Mouse (Mus musculus): Measurements from ENCODE around the gene Gm7694. TPM values are rescaled to one million over a fixed set of nuclear protein-coding genes. Genes with fewer than 3 reads are reported as not detected.

Gene Gm7694
- polyA plus RNA-seq (2015; fragmentation: Nextera tagmentation; extraction: Ambion mirVana) = 4.0 and 4.6 TPM in 2 replicates

DNA sequence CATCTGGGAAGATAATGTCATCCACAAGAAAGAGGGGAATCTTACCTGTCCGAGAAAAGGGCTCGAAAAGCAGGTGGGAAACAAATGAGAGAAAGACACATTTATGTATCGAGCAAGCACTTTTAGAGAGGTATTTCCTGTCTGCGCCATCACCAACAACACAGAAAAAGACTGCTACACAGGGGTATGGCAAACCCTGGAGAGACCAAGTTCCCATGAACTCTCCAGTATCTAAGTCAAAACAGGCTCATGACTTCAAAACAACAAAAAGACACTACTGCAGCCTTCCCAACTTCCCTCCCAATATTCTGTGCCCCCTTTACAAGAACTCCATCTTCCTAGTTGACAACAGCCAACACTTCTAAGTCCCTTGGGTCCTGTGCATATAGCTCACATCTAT is at the start of gene Gm7694:
Gm7694 (minus strand) TSS at position 101 of the 400 bp plus-strand sequence.
- whole genome bisulfite sequencing = 95% methylated on average over 4 of the region's 4 CpGs
- H3K9me3 ChIP-seq (replicated peaks; ENCODE audit: control insufficient read depth, low read length) = no peaks in the 10 kb centered on the region
- no peak within 1 kb of the TSS for H3K4me3 ChIP-seq (ENCODE audit: low read length)
- H3K4me1 ChIP-seq (ENCODE audit: control insufficient read depth, insufficient read depth, low read length) = no peaks in the 10 kb centered on the region
- no peak for ATAC-seq (replicated peaks; ENCODE audit: extremely low read depth, insufficient read depth, low FRiP score)
- H3K36me3 ChIP-seq (ENCODE audit: control insufficient read depth, insufficient read depth) = peaks cover 3% of the 10 kb centered on the region; the same call in 1 of the 2 replicates
- no peaks in the 10 kb centered on the region for H3K27me3 ChIP-seq (ENCODE audit: control insufficient read depth, insufficient read depth, low read length)
- H3K27ac ChIP-seq (ENCODE audit: low read length) = no peak within 1 kb of the TSS
- no peak within 1 kb of the TSS for H3K4me2 ChIP-seq (ENCODE audit: low read depth, low read length)
- H3K9ac ChIP-seq (ENCODE audit: low read length) = no peak within 1 kb of the TSS

DNA sequence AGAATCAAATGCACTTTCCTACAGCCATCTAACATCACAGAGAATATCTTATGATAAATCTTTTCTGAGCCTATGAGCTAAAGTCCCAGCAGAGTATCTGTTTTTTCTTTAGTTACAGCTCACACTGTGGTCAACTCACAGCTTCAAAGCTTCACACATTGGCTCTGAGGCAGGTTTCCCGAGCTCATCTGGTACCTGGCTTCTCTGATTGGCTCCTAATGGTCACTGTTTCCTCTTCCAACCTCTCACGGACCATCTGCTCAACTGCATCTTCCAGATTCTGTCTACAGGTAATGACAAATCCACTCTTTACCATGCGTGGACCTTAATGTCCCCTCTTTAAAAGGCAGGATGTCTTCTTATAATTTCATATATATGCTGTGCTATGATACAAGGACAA is 47.2 kb upstream of the Gm7694 start:
- no peak overlapping the region for H3K4me2 ChIP-seq (ENCODE audit: low read depth, low read length)
- no peak overlapping the region for H3K9ac ChIP-seq (ENCODE audit: low read length)

DNA sequence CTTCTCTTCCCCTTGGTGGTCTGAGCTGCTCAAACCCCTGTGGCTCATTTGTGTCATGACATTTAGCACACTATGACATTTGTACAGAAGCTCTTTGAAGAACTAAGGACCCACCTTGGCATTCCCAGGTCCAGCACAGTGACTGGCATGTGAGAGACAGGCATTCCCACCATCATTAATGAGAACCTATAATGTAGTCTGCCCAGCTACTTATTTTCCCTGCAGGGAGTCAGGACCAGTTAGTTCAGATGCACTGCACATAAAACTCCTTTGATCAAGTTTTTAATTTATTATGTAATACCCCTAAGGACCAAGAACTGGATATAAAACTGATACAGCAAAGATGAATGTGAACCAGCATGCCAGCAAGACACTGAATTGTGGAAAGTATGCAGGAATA is 44.9 kb upstream of the Gm7694 start:
- no peak overlapping the region for H3K9ac ChIP-seq (ENCODE audit: low read length)
- no peak overlapping the region for H3K4me2 ChIP-seq (ENCODE audit: low read depth, low read length)
- H3K27ac ChIP-seq (ENCODE audit: low read length) = no peak overlapping the region
- H3K4me1 ChIP-seq (ENCODE audit: control insufficient read depth, insufficient read depth, low read length) = no peaks in the 10 kb centered on the region
- H3K4me3 ChIP-seq (ENCODE audit: low read length) = no peak overlapping the region
- no peaks in the 10 kb centered on the region for H3K36me3 ChIP-seq (ENCODE audit: control insufficient read depth, insufficient read depth)
- no peaks in the 10 kb centered on the region for H3K27me3 ChIP-seq (ENCODE audit: control insufficient read depth, insufficient read depth, low read length)
- ATAC-seq (replicated peaks; ENCODE audit: extremely low read depth, insufficient read depth, low FRiP score) = no peak
- no peaks in the 10 kb centered on the region for H3K9me3 ChIP-seq (replicated peaks; ENCODE audit: control insufficient read depth, low read length)

More for the DNA sequence above, 47.2 kb upstream of the Gm7694 start:
- H3K4me1 ChIP-seq (ENCODE audit: control insufficient read depth, insufficient read depth, low read length) = no peaks in the 10 kb centered on the region
- whole genome bisulfite sequencing = 64% methylated on average over 3 of the region's 3 CpGs
- H3K9me3 ChIP-seq (replicated peaks; ENCODE audit: control insufficient read depth, low read length) = no peaks in the 10 kb centered on the region
- H3K27me3 ChIP-seq (ENCODE audit: control insufficient read depth, insufficient read depth, low read length) = no peaks in the 10 kb centered on the region
- H3K36me3 ChIP-seq (ENCODE audit: control insufficient read depth, insufficient read depth) = no peaks in the 10 kb centered on the region
- H3K4me3 ChIP-seq (ENCODE audit: low read length) = no peak overlapping the region
- no peak overlapping the region for H3K27ac ChIP-seq (ENCODE audit: low read length)
- no peak for ATAC-seq (replicated peaks; ENCODE audit: extremely low read depth, insufficient read depth, low FRiP score)

DNA sequence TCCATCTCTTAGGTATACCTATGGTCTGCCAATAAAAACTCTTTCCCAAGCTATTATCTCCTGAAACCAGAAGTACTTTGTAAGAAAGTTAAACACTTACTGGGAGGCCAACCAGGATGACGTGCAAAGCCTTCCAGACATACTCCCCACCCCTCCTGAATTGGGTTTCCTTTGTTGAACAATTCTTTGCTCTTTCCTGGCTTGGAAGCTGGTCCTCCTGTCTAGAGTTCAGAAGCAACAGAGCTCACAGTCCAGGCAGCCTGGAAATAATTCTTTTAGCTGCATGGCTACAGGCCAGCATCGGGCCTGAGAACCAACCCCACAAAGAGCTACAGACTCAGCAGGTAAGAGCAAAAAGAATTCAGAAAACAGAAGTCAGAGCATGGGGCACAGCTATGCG is 40.1 kb upstream of the Gm7694 start:
- H3K4me1 ChIP-seq (ENCODE audit: control insufficient read depth, insufficient read depth, low read length) = no peaks in the 10 kb centered on the region; the same call in 1 of the 2 replicates
- H3K27ac ChIP-seq (ENCODE audit: low read length) = 0 out of 2 replicates have a peak overlapping the region, but pooled peaks have one; percentile 2
- H3K4me3 ChIP-seq (ENCODE audit: low read length) = no peak overlapping the region
- H3K9me3 ChIP-seq (replicated peaks; ENCODE audit: control insufficient read depth, low read length) = no peaks in the 10 kb centered on the region
- 64% methylated on average over 3 of the region's 3 CpGs for WGBS
- no peaks in the 10 kb centered on the region for H3K27me3 ChIP-seq (ENCODE audit: control insufficient read depth, insufficient read depth, low read length)
- H3K4me2 ChIP-seq (ENCODE audit: low read depth, low read length) = no peak overlapping the region
- H3K36me3 ChIP-seq (ENCODE audit: control insufficient read depth, insufficient read depth) = no peaks in the 10 kb centered on the region
- H3K9ac ChIP-seq (ENCODE audit: low read length) = no peak overlapping the region
- ATAC-seq (replicated peaks; ENCODE audit: extremely low read depth, insufficient read depth, low FRiP score) = peak; percentile 45; the same call in 1 of the 2 replicates

DNA sequence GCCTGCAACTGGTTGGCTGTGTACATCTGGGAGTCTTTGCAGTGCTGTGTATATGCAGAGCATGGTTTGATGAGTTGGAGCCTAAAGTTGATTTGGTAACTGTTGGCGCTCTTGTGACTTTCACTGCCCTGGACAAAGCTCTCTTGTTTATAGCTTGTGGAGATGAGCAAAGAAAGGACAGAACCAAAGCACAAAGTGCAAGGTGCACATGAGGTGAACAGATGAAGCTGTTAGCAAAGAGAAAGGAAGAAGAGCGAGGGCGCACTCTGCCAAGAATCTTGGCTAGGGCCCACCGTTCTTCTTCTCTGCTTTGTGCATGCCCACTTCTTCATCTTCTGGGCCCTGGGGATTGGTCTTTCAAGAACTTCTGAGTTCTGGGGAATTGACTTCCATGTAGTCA is 37.8 kb upstream of the Gm7694 start:
- no peak for ATAC-seq (replicated peaks; ENCODE audit: extremely low read depth, insufficient read depth, low FRiP score)
- Histone ChIP-seq H3K4me2 (ENCODE audit: low read depth, low read length) (no peak overlapping the region), H3K4me3 (ENCODE audit: low read length) (no peak overlapping the region), H3K9ac (ENCODE audit: low read length) (no peak overlapping the region), H3K27me3 (ENCODE audit: control insufficient read depth, insufficient read depth, low read length) (no peaks in the 10 kb centered on the region), H3K27ac (ENCODE audit: low read length) (no peak overlapping the region), H3K36me3 (ENCODE audit: control insufficient read depth, insufficient read depth) (no peaks in the 10 kb centered on the region), H3K9me3 (replicated peaks; ENCODE audit: control insufficient read depth, low read length) (no peaks in the 10 kb centered on the region), H3K4me1 (ENCODE audit: control insufficient read depth, insufficient read depth, low read length) (no peaks in the 10 kb centered on the region; the same call in 1 of the 2 replicates)
- 95% methylated on average over 4 of the region's 4 CpGs for WGBS

DNA sequence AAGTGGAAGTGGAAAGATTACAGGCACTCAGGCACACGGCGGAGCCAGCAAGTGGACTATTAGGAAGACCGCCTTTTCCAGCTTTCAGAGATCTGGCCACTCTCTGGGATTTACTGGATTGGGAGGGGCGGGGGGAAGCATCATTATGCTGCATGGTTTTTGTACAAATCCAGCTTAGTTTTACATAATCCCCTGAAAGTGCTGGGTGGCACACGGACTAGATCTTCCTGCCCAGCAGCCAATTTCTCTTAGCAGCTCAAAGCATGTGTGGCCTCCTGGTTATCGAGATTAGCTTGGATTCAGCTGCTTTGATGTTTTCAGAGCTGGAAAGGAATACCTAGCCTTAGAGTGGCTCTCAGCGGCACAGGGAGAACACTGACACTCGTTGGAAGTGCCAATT is 36.9 kb upstream of the Gm7694 start:
- Histone ChIP-seq H3K36me3 (ENCODE audit: control insufficient read depth, insufficient read depth) (no peaks in the 10 kb centered on the region; the same call in 1 of the 2 replicates), H3K27ac (ENCODE audit: low read length) (no peak overlapping the region), H3K4me3 (ENCODE audit: low read length) (no peak overlapping the region), H3K4me1 (ENCODE audit: control insufficient read depth, insufficient read depth, low read length) (no peaks in the 10 kb centered on the region; the same call in 1 of the 2 replicates), H3K4me2 (ENCODE audit: low read depth, low read length) (no peak overlapping the region), H3K9me3 (replicated peaks; ENCODE audit: control insufficient read depth, low read length) (no peaks in the 10 kb centered on the region), H3K9ac (ENCODE audit: low read length) (no peak overlapping the region), H3K27me3 (ENCODE audit: control insufficient read depth, insufficient read depth, low read length) (no peaks in the 10 kb centered on the region)
- WGBS = 58% methylated on average over 8 of the region's 8 CpGs
- no peak for ATAC-seq (replicated peaks; ENCODE audit: extremely low read depth, insufficient read depth, low FRiP score)

DNA sequence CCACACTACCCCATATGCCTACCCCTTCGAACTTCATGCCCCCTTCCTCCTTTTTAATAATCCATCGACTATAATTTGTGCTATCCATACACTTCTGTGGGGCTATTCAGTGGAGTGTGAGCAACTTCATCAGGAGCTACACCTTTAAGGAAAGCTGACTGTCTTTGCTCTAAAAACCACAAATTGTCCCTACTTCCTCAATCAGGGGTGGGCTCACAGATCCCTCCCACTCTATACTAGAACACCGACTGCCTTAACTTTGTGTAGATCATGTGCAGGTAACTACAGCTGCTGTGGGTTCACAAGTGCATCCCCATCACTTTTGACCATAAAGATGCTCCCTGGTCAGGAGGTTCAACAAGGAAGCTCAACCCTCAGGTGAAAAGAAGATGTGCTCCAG is 33.8 kb upstream of the Gm7694 start:
- H3K4me2 ChIP-seq (ENCODE audit: low read depth, low read length) = no peak overlapping the region
- peaks cover 3% of the 10 kb centered on the region for H3K36me3 ChIP-seq (ENCODE audit: control insufficient read depth, insufficient read depth)
- ATAC-seq (replicated peaks; ENCODE audit: extremely low read depth, insufficient read depth, low FRiP score) = no peak
- no peaks in the 10 kb centered on the region for H3K9me3 ChIP-seq (replicated peaks; ENCODE audit: control insufficient read depth, low read length)
- no peak overlapping the region for H3K4me3 ChIP-seq (ENCODE audit: low read length)
- H3K27me3 ChIP-seq (ENCODE audit: control insufficient read depth, insufficient read depth, low read length) = no peaks in the 10 kb centered on the region
- no peak overlapping the region for H3K27ac ChIP-seq (ENCODE audit: low read length)
- no peaks in the 10 kb centered on the region; the same call in 1 of the 2 replicates for H3K4me1 ChIP-seq (ENCODE audit: control insufficient read depth, insufficient read depth, low read length)
- H3K9ac ChIP-seq (ENCODE audit: low read length) = no peak overlapping the region
- 79% methylated on average over 3 of the region's 3 CpGs for WGBS

DNA sequence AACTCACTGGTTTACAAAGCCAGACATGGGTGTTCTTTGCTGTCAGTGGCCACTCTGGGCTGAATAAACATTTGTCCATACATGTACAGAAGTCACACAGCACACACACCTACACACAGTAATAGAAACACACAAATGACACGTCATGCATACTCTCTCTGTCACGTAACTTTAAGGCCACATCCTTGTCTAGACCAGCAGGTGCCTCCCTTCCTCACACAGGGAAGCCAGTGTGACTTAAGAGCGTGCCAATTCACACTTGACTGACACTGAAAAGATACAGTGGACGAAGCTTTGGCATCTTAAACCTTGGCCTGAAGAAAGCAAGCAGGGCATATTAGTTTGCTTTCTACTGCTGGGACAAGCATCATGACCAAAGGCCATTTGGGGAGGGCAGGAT is 26.6 kb upstream of the Gm7694 start:
- Histone ChIP-seq H3K9ac (ENCODE audit: low read length) (no peak overlapping the region), H3K4me3 (ENCODE audit: low read length) (no peak overlapping the region), H3K4me2 (ENCODE audit: low read depth, low read length) (no peak overlapping the region), H3K9me3 (replicated peaks; ENCODE audit: control insufficient read depth, low read length) (no peaks in the 10 kb centered on the region), H3K4me1 (ENCODE audit: control insufficient read depth, insufficient read depth, low read length) (no peaks in the 10 kb centered on the region), H3K27ac (ENCODE audit: low read length) (no peak overlapping the region), H3K27me3 (ENCODE audit: control insufficient read depth, insufficient read depth, low read length) (no peaks in the 10 kb centered on the region), H3K36me3 (ENCODE audit: control insufficient read depth, insufficient read depth) (no peaks in the 10 kb centered on the region; the same call in 1 of the 2 replicates)
- ATAC-seq (replicated peaks; ENCODE audit: extremely low read depth, insufficient read depth, low FRiP score) = no peak
- WGBS = 75% methylated on average over 4 of the region's 4 CpGs

DNA sequence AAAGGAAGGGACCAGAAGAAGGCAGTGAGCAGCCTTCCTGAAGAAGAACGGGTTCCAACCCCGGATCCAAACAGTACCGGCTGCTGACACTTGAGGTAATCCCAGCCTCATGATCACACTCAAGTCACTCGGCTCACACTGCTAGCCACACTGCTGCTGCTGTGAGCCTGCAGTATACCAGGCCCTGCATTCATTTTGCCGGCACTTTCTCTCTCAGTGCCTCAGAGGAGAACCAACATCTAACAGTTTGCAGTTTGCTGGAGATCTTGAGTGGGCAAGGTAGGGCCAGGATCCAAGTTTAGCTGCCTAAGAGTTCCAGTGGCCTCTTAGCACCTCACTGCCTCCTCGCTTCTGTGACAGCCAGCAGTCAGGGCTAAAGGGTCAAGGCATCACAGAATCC is 25.8 kb upstream of the Gm7694 start:
- no peaks in the 10 kb centered on the region for H3K4me1 ChIP-seq (ENCODE audit: control insufficient read depth, insufficient read depth, low read length)
- no peak for ATAC-seq (replicated peaks; ENCODE audit: extremely low read depth, insufficient read depth, low FRiP score)
- H3K36me3 ChIP-seq (ENCODE audit: control insufficient read depth, insufficient read depth) = 0 out of 2 replicates have a peak, but pooled peaks cover 3% of the 10 kb centered on the region
- 41% methylated on average over 6 of the region's 6 CpGs for WGBS
- no peak overlapping the region for H3K27ac ChIP-seq (ENCODE audit: low read length)
- no peak overlapping the region for H3K9ac ChIP-seq (ENCODE audit: low read length)
- H3K9me3 ChIP-seq (replicated peaks; ENCODE audit: control insufficient read depth, low read length) = no peaks in the 10 kb centered on the region
- H3K4me2 ChIP-seq (ENCODE audit: low read depth, low read length) = no peak overlapping the region
- H3K27me3 ChIP-seq (ENCODE audit: control insufficient read depth, insufficient read depth, low read length) = no peaks in the 10 kb centered on the region
- no peak overlapping the region for H3K4me3 ChIP-seq (ENCODE audit: low read length)

All from heart, embryonic 16.5 days (tissue).